Mouse (Mus musculus) heart, embryonic 14.5 days (tissue): ENCODE results near the gene Rcl1. TPM values are rescaled to one million over a fixed set of nuclear protein-coding genes. Genes with fewer than 3 reads are reported as not detected.

Source experiments
- ATAC-seq: fragments of 200-750 bp; cut with Nextera tagmentation; 2 replicates; pipeline ENCODE4 v1.8.0; 2017; ENCODE audit warnings: low read depth, moderate TSS enrichment; ENCODE audit not compliant: insufficient number of reproducible peaks, insufficient read depth, low FRiP score
- H3K27ac ChIP-seq, 2 experiments: fragments of 200-500 bp in 1 of 2; fragments of 300-500 bp in 1 of 2; sonication (generic) in 1 of 2; replicated peaks in 1 of 2; 2 replicates each; pipeline ENCODE4 v1.5.1; 2012 to 2014; ENCODE audit warnings: low read depth in 2 of 2, low read length in 2 of 2, control low read depth in 1 of 2, mild to moderate bottlenecking in 1 of 2, mixed read lengths in 1 of 2; ENCODE audit not compliant: control insufficient read depth in 1 of 2, insufficient read depth in 1 of 2
- H3K27me3 ChIP-seq: fragments of 300-500 bp; sonication (generic); 2 replicates; pipeline ENCODE4 v1.6.1; 2014; ENCODE audit warnings: mild to moderate bottlenecking, low read length, control low read depth; ENCODE audit not compliant: control insufficient read depth, insufficient read depth
- H3K36me3 ChIP-seq: fragments of 300-500 bp; sonication (generic); 2 replicates; pipeline ENCODE4 v1.6.1; 2014; ENCODE audit warnings: mild to moderate bottlenecking, control low read depth, low read length, mixed read lengths; ENCODE audit not compliant: control insufficient read depth, insufficient read depth
- H3K4me1 ChIP-seq, 2 experiments: fragments of 200-500 bp in 1 of 2; fragments of 300-500 bp in 1 of 2; sonication (generic) in 1 of 2; 2 replicates each; pipeline ENCODE4 v1.6.1; 2012 to 2014; ENCODE audit warnings: low read length in 2 of 2, control low read depth in 1 of 2, mixed read lengths in 1 of 2; ENCODE audit not compliant: control insufficient read depth in 2 of 2, insufficient read depth in 2 of 2
- H3K4me2 ChIP-seq: fragments of 300-500 bp; sonication (generic); 2 replicates; pipeline ENCODE4 v1.6.1; 2014; ENCODE audit warnings: mild to moderate bottlenecking, low read length
- H3K4me3 ChIP-seq, 2 experiments: fragments of 200-500 bp in 1 of 2; fragments of 300-500 bp in 1 of 2; sonication (generic) in 1 of 2; 2 replicates each; pipeline ENCODE4 v1.5.1; 2012 to 2014; ENCODE audit warnings: low read length in 2 of 2, mild to moderate bottlenecking in 2 of 2, control low read depth in 1 of 2, low read depth in 1 of 2, moderate library complexity in 1 of 2; ENCODE audit not compliant: control insufficient read depth in 1 of 2, insufficient read depth in 1 of 2
- H3K9ac ChIP-seq: fragments of 300-500 bp; sonication (generic); 2 replicates; pipeline ENCODE4 v1.6.1; 2014; ENCODE audit warnings: mild to moderate bottlenecking, low read length
- H3K9me3 ChIP-seq: fragments of 300-500 bp; sonication (generic); 2 replicates; pipeline ENCODE4 v1.6.1; 2016; ENCODE audit warnings: low read length, control low read depth; ENCODE audit not compliant: control insufficient read depth
- WGBS: fragments of 180-500 bp; shearing (Covaris S2); extraction: QIAGEN DNeasy Blood & Tissue Kit; methylation state at CpG from one replicate; pipeline ENCODE4 v1.1.7; 2014; 5-methylcytosine and 5-hydroxymethylcytosine counted together
- microRNA counts: library from miRNA; unstranded; fragments of <30 nt; microRNA quantifications from one replicate; lab custom pipeline; 2016
- microRNA-seq: library from miRNA; unstranded; fragments of <30 nt; microRNA quantifications from one replicate; pipeline ENCODE4, GENCODE M21; 2016
- polyA plus RNA-seq: library from polyadenylated mRNA; unstranded; fragments of >200 nt; fragmentation: Nextera tagmentation; extraction: Ambion mirVana; gene quantifications from 2 replicates; pipeline ENCODE4 v1.2.1, GENCODE M21; 2014

The Rcl1 gene
- polyA plus RNA-seq, 1 experiment from 2014 or later, result 18.7 TPM

DNA sequence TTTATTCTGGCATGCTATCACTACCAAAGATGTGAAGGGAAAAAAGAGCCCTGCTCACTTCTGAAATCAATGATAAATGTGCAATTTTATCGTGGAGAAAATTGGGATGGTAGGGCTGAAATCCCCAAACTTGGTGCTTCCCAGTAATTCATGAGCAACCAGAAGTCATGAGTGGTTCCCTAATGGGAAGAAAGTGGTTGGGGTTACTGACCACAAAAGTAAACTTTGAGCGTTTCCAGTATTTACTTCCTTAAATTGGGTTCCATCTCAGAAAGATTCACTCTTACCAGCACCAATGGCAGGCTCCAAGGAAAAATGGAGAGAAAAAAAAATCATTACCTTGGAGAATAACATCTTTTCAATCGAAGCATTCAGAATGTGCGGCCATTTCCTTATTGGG lies 79.2 kb downstream of the Rcl1 start:
- Histone ChIP-seq H3K4me3 (no peak overlapping the region), H3K4me2 (no peak overlapping the region), H3K27me3 (no peaks in the 10 kb centered on the region), H3K9me3 (no peaks in the 10 kb centered on the region), H3K27ac (no peak overlapping the region), H3K36me3 (no peaks in the 10 kb centered on the region), H3K4me1 (no peaks in the 10 kb centered on the region), H3K9ac (no peak overlapping the region)
- WGBS, result 82% methylated on average over 4 of the region's 4 CpGs
- ATAC-seq, result no peak

- H3K27me3 ChIP-seq, result no peaks in the 10 kb centered on the region
- no peaks in the 10 kb centered on the region for H3K9me3 ChIP-seq
- H3K4me3 ChIP-seq, result no peak overlapping the region
- H3K4me2 ChIP-seq, result no peak overlapping the region
- H3K27ac ChIP-seq, result no peak overlapping the region
- no peak for ATAC-seq
- no peaks in the 10 kb centered on the region for H3K36me3 ChIP-seq
- WGBS, result 74% methylated on average over 5 of the region's 5 CpGs
- H3K4me1 ChIP-seq, result no peaks in the 10 kb centered on the region
- no peak overlapping the region for H3K9ac ChIP-seq
Measured at GRCm38 (mm10) chr19:29182166-29182565, 81.0 kb downstream of the Rcl1 start.

- 63% methylated on average over 7 of the region's 7 CpGs for WGBS
- no peak overlapping the region for H3K9ac ChIP-seq
- no peak overlapping the region for H3K4me2 ChIP-seq
- no peaks in the 10 kb centered on the region for H3K27me3 ChIP-seq
- no peaks in the 10 kb centered on the region for H3K4me1 ChIP-seq
- H3K4me3 ChIP-seq, result no peak overlapping the region
- no peak for ATAC-seq
- H3K9me3 ChIP-seq, result no peaks in the 10 kb centered on the region
- no peaks in the 10 kb centered on the region for H3K36me3 ChIP-seq
- no peak overlapping the region for H3K27ac ChIP-seq
Measured at GRCm38 (mm10) chr19:29185122-29185521, 83.9 kb downstream of the Rcl1 start.

GRCm38 (mm10) chr19:29185552-29186232 lies 84.5 kb downstream of the Rcl1 start:
- 59% methylated on average over 9 of the region's 9 CpGs for WGBS
- Histone ChIP-seq H3K4me3 (no peak overlapping the region), H3K27ac (no peak overlapping the region), H3K9me3 (no peaks in the 10 kb centered on the region), H3K27me3 (no peaks in the 10 kb centered on the region), H3K36me3 (no peaks in the 10 kb centered on the region), H3K9ac (no peak overlapping the region), H3K4me2 (no peak overlapping the region), H3K4me1 (no peaks in the 10 kb centered on the region)
- no peak for ATAC-seq

DNA sequence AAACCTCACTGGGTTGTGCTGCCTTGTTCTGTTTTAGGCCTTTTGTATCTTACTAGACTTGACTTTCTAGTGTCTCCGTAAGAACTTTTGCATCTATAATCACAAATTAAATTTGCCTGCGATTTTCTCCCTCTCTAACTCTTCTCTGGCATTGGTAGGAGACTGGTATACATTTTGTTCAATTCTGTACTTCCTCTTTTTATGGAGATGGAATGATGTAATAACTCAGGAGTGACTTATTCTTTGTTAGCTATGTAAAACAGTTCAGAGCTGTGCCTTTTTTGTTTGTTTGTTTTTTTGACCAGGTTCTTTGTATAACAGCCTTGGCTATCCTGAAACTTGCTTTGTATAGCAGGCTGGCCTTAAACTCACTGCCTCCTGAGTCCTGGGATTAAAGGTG lies 87.7 kb downstream of the Rcl1 start:
- no peak for ATAC-seq
- 72% methylated on average over 2 of the region's 2 CpGs for WGBS

More for the DNA sequence above, 87.7 kb downstream of the Rcl1 start:
- no peak overlapping the region for H3K27ac ChIP-seq
- no peaks in the 10 kb centered on the region for H3K4me1 ChIP-seq
- H3K4me3 ChIP-seq, result no peak overlapping the region
- H3K27me3 ChIP-seq, result no peaks in the 10 kb centered on the region
- no peak overlapping the region for H3K4me2 ChIP-seq
- no peak overlapping the region for H3K9ac ChIP-seq
- no peaks in the 10 kb centered on the region for H3K9me3 ChIP-seq
- no peaks in the 10 kb centered on the region for H3K36me3 ChIP-seq

MicroRNAs within 50 kb of the gene (microRNA counts, 519-probe panel; counts per million panel counts)
- 4,237 counts per million, percentile 77 among the panel's probes with 10 or more counts for microRNA mmu-miR-101b (lab: Ali Mortazavi, UCI)

Small RNA genes within 50 kb of the gene (microRNA-seq; reads per million reads assigned to microRNA genes)
- 1,345 reads per million, percentile 80 among the genes with 10 or more reads in this experiment for gene Mir101b

Other genes starting within 250 kb of the Rcl1 start
- 11.6 and 11.7 TPM in 2 replicates for gene Plpp6, start 137.4 kb upstream of the Rcl1 start, polyA plus RNA-seq
- gene 4430402I18Rik, start 133.6 kb upstream of the Rcl1 start, polyA plus RNA-seq, result 8.2 and 10.5 TPM in 2 replicates
- gene Cdc37l1, start 111.0 kb upstream of the Rcl1 start, polyA plus RNA-seq, result 50.0 and 53.6 TPM in 2 replicates
- 95.1 and 96.4 TPM in 2 replicates for gene Ak3, start 53.4 kb upstream of the Rcl1 start, polyA plus RNA-seq
- gene Jak2, start 150.5 kb downstream of the Rcl1 start, polyA plus RNA-seq, result 11.1 and 11.5 TPM in 2 replicates
- gene Insl6, start 224.0 kb downstream of the Rcl1 start, polyA plus RNA-seq, result 3.8 and 4.0 TPM in 2 replicates
- 0.20 TPM in 1 of 2 replicates, not detected in the other for gene Rln1, start 233.3 kb downstream of the Rcl1 start, polyA plus RNA-seq